Mouse (Mus musculus): Measurements from ENCODE around the gene Wdfy2. TPM values are rescaled to one million over a fixed set of nuclear protein-coding genes. Genes with fewer than 3 reads are reported as not detected.

The Wdfy2 gene
- 6.9 TPM for polyA plus RNA-seq (2017; shearing (Covaris generic))

DNA sequence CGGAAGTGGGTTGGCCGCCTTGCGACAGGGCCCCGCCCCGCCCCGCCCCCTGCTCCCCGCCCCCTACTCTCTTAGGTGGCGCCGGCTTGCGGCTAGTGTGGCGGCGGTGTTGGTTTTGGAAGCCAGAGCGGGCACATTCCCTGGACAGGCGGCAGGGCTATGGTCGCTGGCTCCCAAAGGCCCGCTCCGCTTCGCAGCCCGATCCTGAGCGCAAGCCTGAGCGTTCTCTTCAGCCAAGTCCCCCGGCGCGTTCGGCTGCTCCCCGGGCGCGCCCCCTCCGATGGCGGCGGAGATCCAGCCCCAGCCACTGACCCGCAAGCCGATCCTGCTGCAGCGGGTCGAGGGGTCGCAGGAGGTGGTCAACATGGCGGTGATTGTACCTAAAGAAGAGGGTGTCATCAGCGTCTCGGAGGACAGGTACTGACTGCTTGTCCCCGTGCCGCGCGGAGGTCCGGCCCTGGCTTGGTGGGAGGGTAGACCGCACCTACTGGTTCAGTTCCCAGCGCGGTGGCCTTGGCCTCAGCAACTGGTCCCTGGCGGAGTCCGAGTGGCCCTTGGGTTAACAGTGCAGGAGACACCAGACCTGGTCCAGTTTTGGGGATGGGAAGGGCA lies at the start of gene Wdfy2:
Gene Wdfy2 (plus strand): TSS at position 38 of the 612 bp plus-strand sequence.

DNA sequence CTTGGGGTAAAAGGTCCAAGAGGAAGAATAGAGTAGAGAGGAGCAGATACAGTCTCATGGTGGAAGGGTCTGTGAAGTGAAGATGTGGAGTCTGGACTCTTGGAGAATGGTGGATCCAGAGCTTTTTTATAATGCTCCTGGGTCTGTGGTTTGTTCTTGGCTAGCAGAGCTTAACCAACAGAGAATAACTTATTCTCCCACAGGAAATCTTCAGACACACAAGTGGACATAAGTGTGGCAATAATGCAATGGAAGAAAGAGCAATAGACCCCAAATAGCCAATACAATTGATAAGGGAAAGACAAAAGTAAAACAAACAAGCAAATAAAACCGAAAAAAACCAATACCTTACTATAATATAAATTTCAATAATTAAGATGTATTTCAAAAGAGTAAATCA lies 146.9 kb downstream of the Wdfy2 start, which contains the start of gene Defb48:
Gene Defb48 (minus strand): TSS at position 101 of the 400 bp plus-strand sequence.

DNA sequence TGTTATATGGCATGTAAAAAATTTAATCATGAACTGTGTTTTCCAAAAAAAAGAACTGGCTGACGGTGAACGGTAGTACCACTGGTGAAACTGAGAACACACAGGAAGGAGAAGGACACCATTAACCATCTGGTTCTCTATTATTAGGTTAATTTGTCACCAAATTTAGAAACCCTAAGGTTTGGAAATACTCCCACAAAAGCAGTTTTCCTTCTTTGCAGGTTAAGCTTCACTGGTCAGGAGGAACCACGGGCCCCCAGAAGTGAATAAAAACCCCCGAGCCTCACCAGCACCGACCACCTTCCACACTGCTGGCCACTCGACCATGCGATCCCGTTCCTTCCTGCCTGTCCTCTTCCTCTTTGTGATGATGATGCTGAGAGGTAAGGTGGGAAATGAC lies 160.3 kb downstream of the Wdfy2 start, which contains the start of gene Defb47:
Gene Defb47 (plus strand): TSS at position 301 of the 400 bp plus-strand sequence.

Other genes starting within 250 kb of the Wdfy2 start
- not detected for gene Serpine3, start 174.0 kb upstream of the Wdfy2 start, polyA plus RNA-seq (2017; shearing (Covaris generic))
- 46.1 TPM for gene Ints6, start 76.5 kb upstream of the Wdfy2 start, polyA plus RNA-seq (2017; shearing (Covaris generic))
- not detected for gene Defb48, start 146.8 kb downstream of the Wdfy2 start, polyA plus RNA-seq (2017; shearing (Covaris generic))
- not detected for gene Defb47, start 160.4 kb downstream of the Wdfy2 start, polyA plus RNA-seq (2017; shearing (Covaris generic))
- gene Defb43, start 174.1 kb downstream of the Wdfy2 start, polyA plus RNA-seq (2017; shearing (Covaris generic)), result not detected
- gene Defb42, start 209.3 kb downstream of the Wdfy2 start, polyA plus RNA-seq (2017; shearing (Covaris generic)), result 0.21 TPM
- gene Defb30, start 212.3 kb downstream of the Wdfy2 start, polyA plus RNA-seq (2017; shearing (Covaris generic)), result not detected

Data from CD4-positive, CD25-positive, alpha-beta regulatory T cell, adult 9 weeks (primary cell).